Mouse (Mus musculus) cerebellum, adult 2 months (tissue): ENCODE measurements around the gene Nf2.

ENCODE experiments used
- CTCF ChIP-seq: fragments of 200-500 bp; IDR thresholded peaks from 2 replicates; pipeline ENCODE4 v1.5.1; 2011; ENCODE audit warnings: low read depth, mild to moderate bottlenecking, control low read depth, low read length, moderate library complexity, borderline replicate concordance; ENCODE audit not compliant: insufficient read depth
- POLR2A ChIP-seq: fragments of 200-500 bp; IDR thresholded peaks from 2 replicates; pipeline ENCODE4 v1.6.1; 2011; ENCODE audit warnings: low read length, control low read depth, borderline replicate concordance; ENCODE audit not compliant: insufficient read depth

DNA sequence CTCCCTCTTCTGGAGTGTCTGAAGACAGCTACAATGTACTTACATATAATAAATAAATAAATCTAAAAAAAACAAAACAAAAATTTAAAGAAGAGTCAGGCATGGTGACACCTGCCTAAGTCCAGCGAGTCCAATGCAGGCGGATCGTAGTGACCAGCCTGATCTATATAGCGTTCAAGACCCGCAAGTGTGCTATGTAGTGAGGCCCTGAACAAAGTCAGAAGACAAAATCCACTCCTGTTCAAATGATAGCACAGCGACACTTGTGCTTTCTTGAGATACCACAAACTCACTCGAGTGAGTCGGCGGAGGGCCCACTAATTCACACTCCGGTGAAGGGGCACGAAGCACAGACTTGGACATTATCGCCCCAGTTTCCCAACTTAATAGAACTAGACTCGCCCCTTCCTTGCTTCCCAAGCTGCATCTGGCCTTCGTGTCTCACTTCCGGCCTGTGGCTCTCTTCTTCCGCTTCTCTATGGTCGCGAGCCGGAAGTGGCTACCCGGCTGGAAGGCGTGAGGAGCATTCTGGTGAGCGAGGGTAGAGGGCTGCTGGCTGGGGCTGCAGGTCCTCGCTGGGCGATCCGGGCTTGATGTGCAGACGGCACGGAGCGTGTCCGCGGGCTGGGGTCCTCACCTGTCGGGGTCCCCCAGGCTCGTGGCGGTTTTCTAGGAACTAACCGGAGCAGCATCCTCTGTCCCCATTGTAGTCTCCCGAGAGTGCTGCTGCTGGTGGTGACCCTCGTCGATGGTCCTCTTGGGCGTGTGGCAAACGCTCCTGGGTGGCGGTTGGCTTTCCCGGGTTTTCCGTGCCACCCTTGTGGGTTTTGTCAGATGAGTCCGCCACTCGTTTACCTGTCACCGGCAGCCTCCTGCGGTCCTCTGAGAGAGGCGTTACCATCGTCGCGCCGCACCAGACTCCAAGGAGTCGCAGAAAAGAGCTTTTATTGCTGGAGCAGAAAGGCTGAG is 45.8 kb upstream of the Nf2 start, which contains the start of gene Thoc5:
- peak; percentile 80 for TF ChIP-seq POLR2A
- TF ChIP-seq CTCF = no peak
